Mouse (Mus musculus): Measurements from ENCODE around the gene Mylk2. TPM values are rescaled to one million over a fixed set of nuclear protein-coding genes. Genes with fewer than 3 reads are reported as not detected.

Mylk2 gene
- total RNA-seq (2014; fragmentation: Nextera tagmentation) = not detected in 2 replicates
- total RNA-seq (2017) = 0.11 TPM in 1 of 2 replicates, not detected in the other
- polyA plus RNA-seq (2012) = not detected in 2 replicates

GRCm38 (mm10) chr2:152911031-152911430 is at the start of gene Mylk2:
Gene Mylk2 (plus strand): TSS chr2:152911352.
- H3K4me1 ChIP-seq (ENCODE audit: insufficient read depth, low read depth, low read length) = peaks cover 8% of the 10 kb centered on the region
- no peaks in the 10 kb centered on the region for H3K9me3 ChIP-seq (replicated peaks)
- DNase-seq (ENCODE audit: low spot score) (no peak), ATAC-seq (ENCODE audit: extremely low read depth, insufficient number of reproducible peaks, low FRiP score, poor library complexity, severe bottlenecking) (no peak)
- H3K4me3 ChIP-seq (ENCODE audit: low read depth, low read length) = no peak within 1 kb of the TSS
- no peaks in the 10 kb centered on the region for H3K36me3 ChIP-seq (replicated peaks)
- TF ChIP-seq GATA1 (IDR thresholded peaks at IDR 0.05; ENCODE audit: borderline replicate concordance, low read length) (no peak), CTCF (IDR thresholded peaks at IDR 0.05; ENCODE audit: low read depth, low read length) (no peak)
- peaks cover 55% of the 10 kb centered on the region for H3K27me3 ChIP-seq (ENCODE audit: insufficient read depth, low read length)

DNA sequence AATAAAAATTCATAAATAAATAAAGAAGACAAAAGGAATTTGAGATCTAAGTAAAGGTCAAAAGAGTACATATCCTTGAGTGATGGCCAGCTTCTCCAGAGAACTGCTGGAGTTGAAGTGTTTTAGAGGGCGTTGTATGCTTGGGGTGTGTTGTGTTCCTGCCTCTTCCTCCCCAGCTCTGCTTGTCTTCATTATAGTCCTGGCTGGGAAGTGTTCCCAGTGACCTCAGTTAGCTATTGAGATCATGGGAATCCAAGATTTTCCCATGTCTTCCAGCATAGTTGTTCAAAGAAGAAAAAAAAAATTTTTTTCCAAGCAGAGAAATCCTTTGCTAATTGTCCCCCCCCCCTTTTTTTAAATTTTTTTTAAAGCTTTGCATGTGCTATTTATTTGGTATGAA is 49.3 kb upstream of the Mylk2 start:
- H3K4me3 ChIP-seq (ENCODE audit: low read depth, low read length) = no peak overlapping the region
- peaks cover 90% of the 10 kb centered on the region for H3K36me3 ChIP-seq (replicated peaks)
- DNase-seq (ENCODE audit: low spot score) (no peak), ATAC-seq (ENCODE audit: extremely low read depth, insufficient number of reproducible peaks, low FRiP score, poor library complexity, severe bottlenecking) (no peak)
- H3K4me1 ChIP-seq (ENCODE audit: insufficient read depth, low read depth, low read length) = no peaks in the 10 kb centered on the region; the same call in 1 of the 2 replicates
- TF ChIP-seq CTCF (IDR thresholded peaks at IDR 0.05; ENCODE audit: low read depth, low read length) (no peak), POLR2AphosphoS5 (IDR thresholded peaks at IDR 0.05; ENCODE audit: insufficient replicate concordance, low read depth, low read length) (no peak), GATA2 (IDR thresholded peaks at IDR 0.05; ENCODE audit: borderline replicate concordance, low read depth, low read length) (no peak), GATA1 (IDR thresholded peaks at IDR 0.05; ENCODE audit: borderline replicate concordance, low read length) (no peak), TAL1 (conservative IDR thresholded peaks at IDR 0.05; ENCODE audit: low read depth, low read length) (no peak)
- H3K27me3 ChIP-seq (ENCODE audit: insufficient read depth, low read length) = no peaks in the 10 kb centered on the region
- no peaks in the 10 kb centered on the region for H3K9me3 ChIP-seq (replicated peaks)

- ATAC-seq (ENCODE audit: extremely low read depth, insufficient number of reproducible peaks, low FRiP score, poor library complexity, severe bottlenecking) (no peak), DNase-seq (ENCODE audit: low spot score) (no peak)
- H3K4me3 ChIP-seq (ENCODE audit: low read depth, low read length) = no peak overlapping the region
- H3K27me3 ChIP-seq (ENCODE audit: insufficient read depth, low read length) = no peaks in the 10 kb centered on the region
- H3K36me3 ChIP-seq (replicated peaks) = peaks cover 90% of the 10 kb centered on the region
- H3K9me3 ChIP-seq (replicated peaks) = no peaks in the 10 kb centered on the region
- H3K4me1 ChIP-seq (ENCODE audit: insufficient read depth, low read depth, low read length) = no peaks in the 10 kb centered on the region; the same call in 1 of the 2 replicates
- TF ChIP-seq GATA1 (IDR thresholded peaks at IDR 0.05; ENCODE audit: borderline replicate concordance, low read length) (no peak), GATA2 (IDR thresholded peaks at IDR 0.05; ENCODE audit: borderline replicate concordance, low read depth, low read length) (no peak), POLR2AphosphoS5 (IDR thresholded peaks at IDR 0.05; ENCODE audit: insufficient replicate concordance, low read depth, low read length) (no peak), TAL1 (conservative IDR thresholded peaks at IDR 0.05; ENCODE audit: low read depth, low read length) (no peak), CTCF (IDR thresholded peaks at IDR 0.05; ENCODE audit: low read depth, low read length) (no peak)
Measured at GRCm38 (mm10) chr2:152862638-152863037, 48.5 kb upstream of the Mylk2 start.

GRCm38 (mm10) chr2:152863346-152863745 is 47.8 kb upstream of the Mylk2 start:
- peaks cover 88% of the 10 kb centered on the region for H3K36me3 ChIP-seq (replicated peaks)
- no peak for ATAC-seq (ENCODE audit: extremely low read depth, insufficient number of reproducible peaks, low FRiP score, poor library complexity, severe bottlenecking)
- no peaks in the 10 kb centered on the region; the same call in 1 of the 2 replicates for H3K4me1 ChIP-seq (ENCODE audit: insufficient read depth, low read depth, low read length)
- no peaks in the 10 kb centered on the region for H3K9me3 ChIP-seq (replicated peaks)
- DNase-seq (ENCODE audit: low spot score) = no peak
- H3K27me3 ChIP-seq (ENCODE audit: insufficient read depth, low read length) = no peaks in the 10 kb centered on the region
- TF ChIP-seq GATA1 (IDR thresholded peaks at IDR 0.05; ENCODE audit: borderline replicate concordance, low read length) = no peak
- no peak overlapping the region for H3K4me3 ChIP-seq (ENCODE audit: low read depth, low read length)

DNA sequence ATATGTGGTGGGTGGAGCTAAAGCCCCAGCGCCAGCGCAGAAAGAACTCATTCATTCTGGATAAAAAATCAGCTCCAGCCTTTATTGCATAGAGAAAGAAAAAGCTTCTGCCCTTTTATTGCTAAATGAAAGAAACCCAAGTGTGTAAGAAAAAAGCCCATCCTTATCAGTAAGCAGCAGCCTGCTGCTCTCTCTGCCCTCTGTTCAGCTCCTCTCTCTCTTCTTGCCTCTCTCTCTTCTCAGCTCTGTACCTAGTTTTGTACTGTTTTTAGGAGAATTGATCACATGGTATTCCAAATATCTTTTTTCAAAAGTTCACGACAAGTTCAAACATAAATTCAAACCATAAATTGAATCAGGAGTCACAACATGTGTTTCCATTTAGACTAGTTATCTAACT is 32.9 kb upstream of the Mylk2 start:
- no peak for ATAC-seq (ENCODE audit: extremely low read depth, insufficient number of reproducible peaks, low FRiP score, poor library complexity, severe bottlenecking)

GRCm38 (mm10) chr2:152880898-152881297 is 30.3 kb upstream of the Mylk2 start:
- ATAC-seq (ENCODE audit: extremely low read depth, insufficient number of reproducible peaks, low FRiP score, poor library complexity, severe bottlenecking) (no peak), DNase-seq (ENCODE audit: low spot score) (no peak)
- H3K4me3 ChIP-seq (ENCODE audit: low read depth, low read length) = no peak overlapping the region
- TF ChIP-seq CTCF (IDR thresholded peaks at IDR 0.05; ENCODE audit: low read depth, low read length) (no peak), POLR2AphosphoS5 (IDR thresholded peaks at IDR 0.05; ENCODE audit: insufficient replicate concordance, low read depth, low read length) (no peak), GATA2 (IDR thresholded peaks at IDR 0.05; ENCODE audit: borderline replicate concordance, low read depth, low read length) (no peak), GATA1 (IDR thresholded peaks at IDR 0.05; ENCODE audit: borderline replicate concordance, low read length) (no peak), TAL1 (conservative IDR thresholded peaks at IDR 0.05; ENCODE audit: low read depth, low read length) (no peak)
- no peaks in the 10 kb centered on the region for H3K9me3 ChIP-seq (replicated peaks)
- H3K36me3 ChIP-seq (replicated peaks) = peaks cover 91% of the 10 kb centered on the region
- no peaks in the 10 kb centered on the region for H3K4me1 ChIP-seq (ENCODE audit: insufficient read depth, low read depth, low read length)
- no peaks in the 10 kb centered on the region for H3K27me3 ChIP-seq (ENCODE audit: insufficient read depth, low read length)

More for the DNA sequence above, 32.9 kb upstream of the Mylk2 start:
- no peaks in the 10 kb centered on the region for H3K9me3 ChIP-seq (replicated peaks)
- H3K4me3 ChIP-seq (ENCODE audit: low read depth, low read length) = no peak overlapping the region
- peaks cover 91% of the 10 kb centered on the region for H3K36me3 ChIP-seq (replicated peaks)
- H3K4me1 ChIP-seq (ENCODE audit: insufficient read depth, low read depth, low read length) = no peaks in the 10 kb centered on the region
- no peaks in the 10 kb centered on the region for H3K27me3 ChIP-seq (ENCODE audit: insufficient read depth, low read length)
- TF ChIP-seq GATA1 (IDR thresholded peaks at IDR 0.05; ENCODE audit: borderline replicate concordance, low read length) = no peak
- no peak for TF ChIP-seq TAL1 (conservative IDR thresholded peaks at IDR 0.05; ENCODE audit: low read depth, low read length)
- no peak for TF ChIP-seq GATA2 (IDR thresholded peaks at IDR 0.05; ENCODE audit: borderline replicate concordance, low read depth, low read length)
- TF ChIP-seq CTCF (IDR thresholded peaks at IDR 0.05; ENCODE audit: low read depth, low read length) = no peak
- TF ChIP-seq POLR2AphosphoS5 (IDR thresholded peaks at IDR 0.05; ENCODE audit: insufficient replicate concordance, low read depth, low read length) = no peak
- no peak for DNase-seq (ENCODE audit: low spot score)

Data from G1E (cell line).